Mouse (Mus musculus) embryonic fibroblast, embryonic 13.5 days (primary cell): ENCODE measurements around the gene Lpcat4.

Source experiments
- CTCF ChIP-seq: IDR thresholded peaks from 2 replicates; pipeline ENCODE4 v1.5.1; 2011; ENCODE audit warnings: mild to moderate bottlenecking, control low read depth, low read length, moderate library complexity, borderline replicate concordance; ENCODE audit not compliant: insufficient read depth
- POLR2A ChIP-seq: IDR thresholded peaks from 2 replicates; pipeline ENCODE4 v1.6.1; 2011; ENCODE audit warnings: low read depth, mild to moderate bottlenecking, control low read depth, low read length, moderate library complexity

GRCm38 (mm10) chr2:112249780-112250453, 10.6 kb downstream of the Lpcat4 start:
- TF ChIP-seq CTCF (no peak), POLR2A (no peak)
